In the genomic region with DNA sequence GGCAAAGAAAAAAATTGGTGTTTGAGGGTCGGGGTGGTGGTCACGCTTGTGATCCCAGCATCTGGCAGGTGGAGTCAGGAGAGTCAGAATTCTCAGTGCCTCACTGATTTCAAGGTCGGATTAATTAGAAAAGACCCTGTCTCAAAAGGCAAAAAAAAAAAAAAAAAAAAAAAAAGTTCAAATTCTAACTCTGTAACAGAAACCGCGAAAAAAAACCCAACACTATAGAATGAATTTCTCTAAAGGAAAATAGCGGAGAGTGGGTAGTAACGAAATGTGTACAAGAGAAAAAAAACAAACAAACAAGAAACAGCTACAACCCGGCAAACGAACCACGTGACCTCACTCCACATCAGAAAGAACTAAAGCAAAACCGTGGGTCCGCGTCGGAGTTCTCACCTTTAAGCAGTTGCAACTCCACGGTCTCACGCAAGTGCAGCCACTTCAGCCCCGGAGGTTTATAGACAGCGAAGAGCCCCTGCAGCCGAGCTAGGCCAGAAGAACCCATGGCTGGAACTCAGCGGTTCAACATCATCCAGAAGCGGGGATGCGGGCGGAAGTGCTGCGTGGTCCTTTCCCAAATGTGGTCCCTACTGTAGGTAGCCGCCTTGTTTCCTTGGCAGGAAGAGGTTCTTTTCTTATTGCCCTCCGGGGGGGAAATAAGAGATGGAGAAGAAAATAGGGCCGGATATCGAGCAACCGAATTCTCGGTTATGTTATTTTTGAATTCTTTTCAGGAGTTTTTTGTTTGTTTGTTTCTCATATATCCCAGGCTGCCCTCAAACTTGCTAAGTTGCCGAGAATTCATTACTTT, we compare ENCODE assay signal across 8 mouse cellular contexts. TPM values are rescaled to one million over a fixed set of nuclear protein-coding genes. Genes with fewer than 3 reads are reported as not detected.
DNase-seq lines count a peak whose midpoint lies in the region; ATAC-seq and TF ChIP-seq lines count a peak whose summit lies in the region.

A gene (plus strand): TSS at position 390 of the 814 bp plus-strand sequence.

- ATAC-seq in G1E (ENCODE audit: extremely low read depth, insufficient number of reproducible peaks, low FRiP score, poor library complexity, severe bottlenecking): peak; percentile 75
- peak; percentile 95 for ATAC-seq in forebrain, postnatal 0 days
- peak; percentile 89; the same call in 1 of the 2 replicates for ATAC-seq in lung, embryonic 15.5 days (ENCODE audit: borderline replicate concordance, extremely low read depth, low FRiP score, low TSS enrichment)

- H3K9me3 ChIP-seq in G1E (replicated peaks): no peaks in the 10 kb centered on the region
- no peaks in the 10 kb centered on the region for H3K9me3 ChIP-seq in forebrain, postnatal 0 days (ENCODE audit: low read length)
- H3K9me3 ChIP-seq in lung, embryonic 15.5 days: no peaks in the 10 kb centered on the region

- H3K27ac ChIP-seq in forebrain, postnatal 0 days (ENCODE audit: low read depth, low read length): peak within 1 kb of the TSS; percentile 82
- peak within 1 kb of the TSS; percentile 65 for H3K27ac ChIP-seq in lung, embryonic 15.5 days

- H3K4me2 ChIP-seq in forebrain, postnatal 0 days (ENCODE audit: low read depth): peak within 1 kb of the TSS; percentile 83
- peak within 1 kb of the TSS; percentile 74 for H3K4me2 ChIP-seq in lung, embryonic 15.5 days

- peak within 1 kb of the TSS; percentile 76 for H3K9ac ChIP-seq in forebrain, postnatal 0 days
- peak within 1 kb of the TSS; percentile 66 for H3K9ac ChIP-seq in lung, embryonic 15.5 days

- H3K36me3 ChIP-seq in G1E (replicated peaks): peaks cover 74% of the 10 kb centered on the region
- peaks cover 59% of the 10 kb centered on the region for H3K36me3 ChIP-seq in forebrain, postnatal 0 days (ENCODE audit: insufficient read depth)
- peaks cover 51% of the 10 kb centered on the region for H3K36me3 ChIP-seq in lung, embryonic 15.5 days

- H3K27me3 ChIP-seq in G1E (ENCODE audit: insufficient read depth, low read length): no peaks in the 10 kb centered on the region
- H3K27me3 ChIP-seq in forebrain, postnatal 0 days (ENCODE audit: insufficient read depth, low read length): no peaks in the 10 kb centered on the region
- H3K27me3 ChIP-seq in lung, embryonic 15.5 days: no peaks in the 10 kb centered on the region

- peak; percentile 87 for DNase-seq in G1E (ENCODE audit: low spot score)
- peak; percentile 93 for DNase-seq in cerebellum, adult 18-20 months
- DNase-seq in forebrain, postnatal 0 days: peak; percentile 95
- peak; percentile 90 for DNase-seq in heart, postnatal 4 days
- DNase-seq in layer of hippocampus, adult 8-10 months (ENCODE audit: low spot score in 2 of 2): peak; percentile 88 to 91
- peak; percentile 77 for DNase-seq in ovary, adult 18-20 months (ENCODE audit: low spot score)
- peak; percentile 94 for DNase-seq in thymus, postnatal 0 days (ENCODE audit: low spot score)

- H3K4me1 ChIP-seq in G1E (ENCODE audit: insufficient read depth, low read depth, low read length): peaks cover 24% of the 10 kb centered on the region
- peaks cover 7% of the 10 kb centered on the region; the same call in 1 of the 2 replicates for H3K4me1 ChIP-seq in forebrain, postnatal 0 days (ENCODE audit: insufficient read depth)
- peaks cover 19% of the 10 kb centered on the region for H3K4me1 ChIP-seq in lung, embryonic 15.5 days

- peak within 1 kb of the TSS; percentile 88 for H3K4me3 ChIP-seq in G1E (ENCODE audit: low read depth, low read length)
- H3K4me3 ChIP-seq in forebrain, postnatal 0 days (ENCODE audit: low read depth, low read length): peak within 1 kb of the TSS; percentile 58
- H3K4me3 ChIP-seq in lung, embryonic 15.5 days: peak within 1 kb of the TSS; percentile 74

- WGBS in forebrain, postnatal 0 days: 1% methylated on average over 31 of the region's 31 CpGs
- WGBS in lung, embryonic 15.5 days: under 1% methylated on average over 31 of the region's 31 CpGs

- no peak for TF ChIP-seq CTCF in G1E (IDR thresholded peaks at IDR 0.05; ENCODE audit: low read depth, low read length)
- no peak for TF ChIP-seq CTCF in forebrain, postnatal 0 days (IDR thresholded peaks at IDR 0.05; ENCODE audit: low read depth)

RNA-seq across cellular contexts. Expression of the gene that starts here (rescaled TPM):
- total RNA-seq in G1E (2014; fragmentation: Nextera tagmentation) (9.8 and 11.1 TPM in 2 replicates), G1E (2017) (18.2 and 20.1 TPM in 2 replicates)
- 242 and 318 TPM in 2 replicates for polyA plus RNA-seq in G1E (2012)
- 34.5 and 39.7 TPM in 2 replicates for total RNA-seq in forebrain, postnatal 0 days (2014; rRNA removed)
- polyA plus RNA-seq in forebrain, postnatal 0 days (2015; fragmentation: Nextera tagmentation; extraction: Ambion mirVana): 31.2 and 36.7 TPM in 2 replicates
- 10 to 100 TPM; 14.6 to 14.7 TPM for total RNA-seq in heart, postnatal 4 days (2021)
- 10 to 100 TPM; 24.7 to 31.2 (median 28.6) TPM for total RNA-seq in layer of hippocampus, adult 8-10 months (2022)
- polyA plus RNA-seq in lung, embryonic 15.5 days (2015; fragmentation: Nextera tagmentation; extraction: Ambion mirVana): 28.3 and 30.3 TPM in 2 replicates
- 13.9 and 14.9 TPM in 2 replicates for polyA plus RNA-seq in thymus, postnatal 0 days (2015; fragmentation: Nextera tagmentation; extraction: Ambion mirVana)

Comparison
In these comparisons a context has a peak if more than half of its experiments do, and no peak if none do; other contexts are left out.
1. Peak in every context shown above with its lines: DNase-seq, ATAC-seq, H3K4me3 ChIP-seq and H3K27ac ChIP-seq.